Mouse (Mus musculus) ZHBTc4 (cell line): ENCODE measurements around the gene Fam227a.

Experiments used
- DNase-seq: peaks from one replicate; pipeline ENCODE4 v3.0.0-alpha.2; 2011; ENCODE audit warnings: low read depth, low spot score

The Fam227a gene

DNA sequence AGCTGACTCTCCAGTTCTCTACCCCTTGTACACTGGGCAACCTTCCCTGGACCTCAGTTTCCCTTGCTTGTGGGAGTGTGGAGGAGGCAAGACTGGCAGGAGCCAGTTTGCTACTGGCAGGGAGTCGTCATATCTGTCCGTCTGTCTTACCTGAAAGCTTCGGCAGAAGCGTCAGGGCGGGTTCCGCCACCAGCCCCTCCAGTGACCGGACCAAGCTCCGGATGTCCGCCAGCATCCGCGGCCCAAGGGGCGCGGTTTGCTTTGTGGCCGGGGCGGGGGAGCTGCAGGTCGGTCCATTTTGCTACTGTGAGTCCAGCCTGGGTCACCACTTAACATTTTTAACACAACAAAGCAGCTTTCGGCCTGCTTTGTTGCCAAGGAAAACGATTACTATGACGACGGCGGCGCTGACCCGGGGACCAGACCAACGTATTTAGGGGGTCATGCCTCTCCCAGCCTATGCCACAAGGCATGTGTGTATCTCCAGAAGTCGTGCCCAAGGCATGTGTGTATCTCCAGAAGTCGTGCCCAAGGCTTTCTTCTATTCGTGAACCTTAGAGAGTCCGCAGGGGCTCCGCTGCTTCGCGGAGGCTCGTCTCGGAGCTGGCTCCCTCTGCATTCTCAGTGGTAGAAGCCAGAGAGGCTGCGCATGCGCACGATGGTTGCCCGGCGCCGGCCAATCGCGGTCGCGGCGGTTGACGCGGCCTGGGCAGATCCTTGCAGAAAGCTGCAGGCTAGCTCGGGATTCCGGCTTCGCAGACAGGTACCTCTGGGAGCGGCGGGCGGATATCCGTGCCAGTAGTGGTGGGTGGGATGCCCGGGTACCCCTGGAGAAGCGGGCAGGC lies at the start of gene Fam227a, which contains the start of gene Cby1:
Gene Fam227a (minus strand): TSS at position 426 of the 845 bp plus-strand sequence.
Gene Cby1 (plus strand): TSS at position 669 of the 845 bp plus-strand sequence.
- DNase-seq = peak; percentile 97

DNA sequence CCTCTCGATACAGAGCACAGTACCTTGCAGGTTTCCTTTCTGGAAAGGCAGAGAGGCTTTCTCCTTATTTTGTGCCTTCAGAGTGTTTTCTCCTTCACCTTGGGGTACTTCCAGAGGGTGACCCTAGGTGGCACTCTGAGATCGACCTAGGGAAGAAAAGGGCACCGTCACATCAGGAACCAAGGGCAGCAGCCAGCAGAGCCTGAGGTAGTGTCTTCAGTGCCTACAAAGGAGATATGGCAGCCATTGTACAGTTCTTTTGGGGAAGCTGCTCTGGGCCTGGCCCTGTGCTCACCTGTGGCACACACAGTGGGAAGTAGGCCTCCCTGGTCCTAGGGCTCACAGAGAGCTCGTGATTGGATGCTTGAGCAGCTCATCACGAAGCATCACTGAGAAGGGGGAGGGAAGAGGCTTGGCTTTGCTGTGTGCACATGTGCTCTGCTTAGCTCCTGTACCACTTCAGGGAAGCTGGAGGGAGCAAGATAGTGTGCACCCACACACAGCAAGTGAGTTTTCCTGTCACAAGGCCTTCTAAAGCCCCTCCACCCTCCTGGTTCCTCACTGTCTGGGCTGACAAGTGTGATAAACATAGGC lies 49.6 kb upstream of the Fam227a start:
- DNase-seq = peak; percentile 35

DNA sequence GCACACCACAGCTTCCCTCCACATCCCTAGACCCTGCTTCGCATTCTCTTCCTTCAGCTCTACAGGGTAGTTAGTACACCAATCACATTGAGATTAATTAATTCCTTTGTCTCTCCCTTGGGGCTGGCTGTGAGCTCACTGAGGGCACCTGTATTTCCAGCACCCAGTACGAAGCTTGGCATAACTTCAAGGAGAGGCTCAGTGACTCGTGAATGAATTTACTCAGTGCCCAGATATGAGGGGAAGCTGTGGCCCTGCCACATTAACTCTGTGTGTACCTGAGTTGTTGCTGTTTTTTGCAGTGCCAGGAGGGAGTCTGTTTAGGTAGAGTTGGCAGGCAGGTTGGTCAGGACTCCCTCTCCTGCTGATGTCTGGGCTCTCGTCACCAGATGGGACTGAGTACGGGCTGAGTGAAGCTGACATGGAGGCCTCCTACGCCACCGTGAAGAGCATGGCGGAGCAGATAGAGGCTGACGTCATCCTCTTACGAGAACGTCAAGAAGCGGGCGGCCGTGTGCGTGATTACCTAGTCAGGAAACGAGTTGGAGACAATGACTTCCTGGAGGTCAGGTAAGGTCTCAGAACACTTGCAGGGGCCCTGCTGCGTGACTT lies 48.0 kb upstream of the Fam227a start:
- DNase-seq = no peak

DNA sequence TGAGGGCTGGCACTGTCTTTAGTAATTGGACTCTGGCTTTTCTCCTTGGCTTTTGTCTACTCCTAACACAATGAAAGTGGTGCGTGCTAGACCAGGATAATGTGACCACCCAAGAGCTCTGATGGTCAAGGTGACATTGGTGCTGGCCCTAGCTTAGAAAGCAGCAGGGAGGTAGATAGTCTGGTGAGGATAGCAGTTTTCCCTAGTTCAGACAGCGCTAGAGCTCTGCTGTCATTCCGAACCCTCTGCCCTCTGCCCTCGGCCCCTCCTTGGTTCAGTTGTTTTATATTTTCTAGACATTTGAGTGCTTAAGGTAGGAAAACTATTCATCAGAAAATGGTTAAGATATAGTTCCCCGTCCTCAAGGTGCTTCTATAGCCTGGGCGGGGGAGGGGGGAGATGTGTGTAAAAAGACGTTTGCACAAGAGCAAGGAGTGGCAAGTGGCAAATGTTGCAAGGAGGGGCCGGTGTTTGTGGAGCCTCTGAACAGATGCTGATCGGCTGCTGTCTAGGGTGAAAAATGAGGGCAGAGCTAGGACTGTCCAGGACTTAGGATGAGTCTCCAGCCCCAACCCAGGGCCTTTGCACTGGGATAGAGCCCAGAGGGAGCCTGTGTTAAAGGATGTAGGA lies 38.9 kb upstream of the Fam227a start:
- DNase-seq = peak; percentile 40

DNA sequence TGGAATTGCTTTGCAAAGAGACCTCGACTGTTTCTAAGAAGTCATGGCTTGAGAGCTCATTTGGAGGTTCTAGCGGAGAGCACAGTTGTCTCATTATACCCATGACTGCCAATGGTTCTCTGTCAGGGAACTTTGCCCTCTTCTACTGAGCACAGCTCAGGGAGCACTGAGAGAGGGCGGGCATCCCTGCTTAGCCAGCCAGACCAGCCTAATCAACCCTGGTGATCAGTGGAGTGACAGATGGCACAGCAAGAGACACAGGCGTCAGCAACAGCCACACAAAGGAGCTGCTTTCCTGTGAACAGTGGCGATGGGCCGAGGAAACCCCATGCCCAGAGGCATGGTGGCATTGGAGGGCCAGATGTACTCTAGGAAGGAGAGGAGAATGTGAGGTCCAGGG lies 38.3 kb upstream of the Fam227a start:
- no peak for DNase-seq

DNA sequence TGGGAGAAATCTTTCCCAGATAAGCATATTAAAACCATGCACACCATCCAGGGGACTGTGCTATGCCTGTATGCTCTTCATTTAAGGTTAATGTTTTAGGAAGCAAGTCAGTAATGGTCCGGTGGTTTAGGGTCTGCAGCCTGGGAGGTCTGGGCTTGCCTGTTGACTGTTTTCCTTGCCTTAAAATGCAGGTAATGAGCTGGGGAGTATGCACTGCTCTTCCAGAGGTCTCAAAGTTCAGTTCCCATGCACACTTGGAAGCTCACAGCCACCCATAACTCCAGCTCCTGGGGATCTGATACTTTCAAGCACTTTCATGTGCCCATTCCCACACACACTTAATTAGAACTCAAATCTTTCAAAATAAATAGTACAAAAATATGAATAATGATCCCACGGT lies 37.8 kb upstream of the Fam227a start:
- no peak for DNase-seq

DNA sequence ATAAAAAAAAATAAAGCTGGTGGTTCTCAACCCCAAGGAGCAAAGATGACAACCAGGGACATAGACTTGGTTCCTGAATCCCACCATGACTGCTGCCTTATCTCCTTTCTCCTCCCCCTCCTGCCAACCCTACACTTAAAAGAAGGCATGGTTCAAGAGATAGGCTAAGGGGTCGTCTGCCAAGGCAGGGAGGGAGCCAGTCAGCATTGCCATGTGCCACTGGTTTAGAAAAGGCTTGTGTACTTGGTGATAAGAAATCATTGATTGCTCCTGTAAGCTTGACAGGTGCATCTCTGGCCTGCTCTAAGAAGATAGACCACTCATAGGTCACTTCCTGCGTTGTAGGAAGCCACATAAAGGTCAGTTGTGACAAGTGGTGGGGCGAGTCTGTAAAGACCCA lies 36.8 kb upstream of the Fam227a start:
- no peak for DNase-seq

DNA sequence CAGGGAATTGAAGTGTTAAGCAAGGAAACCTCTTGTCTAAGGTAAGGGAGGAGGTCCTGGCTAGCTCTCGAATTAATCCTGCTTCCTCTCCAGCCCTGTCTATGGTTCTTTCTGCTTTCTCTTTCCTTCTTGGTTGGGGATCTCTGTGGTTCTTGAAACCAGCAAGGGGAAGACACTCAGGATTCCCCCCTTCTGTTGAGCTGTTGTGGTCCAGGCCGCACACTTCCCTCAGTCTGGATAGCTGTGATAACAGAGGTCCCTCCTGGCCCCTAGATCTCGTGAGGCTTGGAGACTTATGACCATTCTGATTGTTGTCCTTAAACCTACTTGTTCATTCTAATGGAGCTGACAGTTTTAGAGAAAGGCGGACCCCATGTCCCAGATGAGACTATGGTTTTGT lies 35.8 kb upstream of the Fam227a start:
- DNase-seq = no peak

DNA sequence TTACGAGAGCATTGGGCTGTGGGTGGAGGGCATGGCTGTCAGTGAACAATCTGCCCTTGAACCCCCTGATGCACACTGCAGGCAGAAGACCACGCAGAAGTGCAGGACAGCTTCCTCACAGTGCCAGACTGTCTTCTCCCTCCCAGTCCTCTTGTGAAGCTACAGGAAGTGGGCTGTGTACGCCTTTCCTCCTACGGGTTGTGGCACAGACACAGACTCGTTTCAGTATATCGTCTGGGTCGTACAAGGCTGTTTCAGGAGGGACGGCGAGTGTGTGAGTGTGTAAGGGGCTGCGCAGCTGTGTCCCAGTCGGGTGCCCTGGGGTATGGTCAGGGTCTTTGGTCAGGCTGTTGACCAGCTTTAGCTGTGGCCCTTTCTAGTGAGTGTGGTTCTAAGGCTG lies 35.0 kb upstream of the Fam227a start:
- no peak for DNase-seq

DNA sequence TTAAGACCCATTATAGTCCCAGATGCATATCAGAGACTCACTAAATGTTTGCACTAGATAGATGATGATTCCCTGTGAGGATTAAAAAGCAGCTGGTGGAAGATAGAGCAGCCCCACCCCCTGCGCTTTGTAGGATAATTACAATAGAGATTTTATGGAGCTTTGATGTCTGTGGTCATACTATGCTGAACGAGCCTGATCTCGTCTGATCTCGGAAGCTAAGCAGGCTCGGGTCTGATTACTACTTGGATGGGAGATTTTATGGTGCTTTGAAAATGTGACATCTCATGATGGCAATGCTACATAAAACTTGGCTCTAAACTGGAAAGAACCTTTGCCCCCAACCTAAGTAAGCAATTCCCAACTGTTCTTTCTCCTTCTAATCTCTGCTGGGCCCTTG lies 33.6 kb upstream of the Fam227a start:
- no peak for DNase-seq

DNA sequence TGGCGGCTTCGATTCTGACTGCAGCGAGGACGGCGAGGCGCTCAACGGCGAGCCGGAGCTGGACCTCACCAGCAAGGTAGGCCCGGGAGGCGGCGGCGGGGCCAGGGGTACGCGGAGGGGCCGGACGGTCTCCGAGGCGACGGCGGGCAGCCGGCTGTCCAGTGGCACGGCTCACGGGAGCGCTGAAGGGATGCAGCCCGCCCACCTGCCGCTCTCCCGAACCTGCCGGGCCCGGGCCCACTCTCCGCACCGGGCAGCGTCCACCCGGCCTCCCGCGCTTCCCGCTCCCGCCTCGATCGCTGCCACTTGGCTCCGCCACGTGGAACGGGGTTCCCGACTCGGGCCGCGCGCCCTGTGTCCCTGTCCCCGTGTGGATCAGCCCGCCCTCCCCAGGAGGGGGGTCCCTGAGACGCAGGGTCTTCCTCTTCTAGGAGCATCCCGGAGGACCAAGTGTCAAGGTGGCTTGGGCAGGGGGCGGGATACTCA lies 32.3 kb upstream of the Fam227a start:
- DNase-seq = no peak

DNA sequence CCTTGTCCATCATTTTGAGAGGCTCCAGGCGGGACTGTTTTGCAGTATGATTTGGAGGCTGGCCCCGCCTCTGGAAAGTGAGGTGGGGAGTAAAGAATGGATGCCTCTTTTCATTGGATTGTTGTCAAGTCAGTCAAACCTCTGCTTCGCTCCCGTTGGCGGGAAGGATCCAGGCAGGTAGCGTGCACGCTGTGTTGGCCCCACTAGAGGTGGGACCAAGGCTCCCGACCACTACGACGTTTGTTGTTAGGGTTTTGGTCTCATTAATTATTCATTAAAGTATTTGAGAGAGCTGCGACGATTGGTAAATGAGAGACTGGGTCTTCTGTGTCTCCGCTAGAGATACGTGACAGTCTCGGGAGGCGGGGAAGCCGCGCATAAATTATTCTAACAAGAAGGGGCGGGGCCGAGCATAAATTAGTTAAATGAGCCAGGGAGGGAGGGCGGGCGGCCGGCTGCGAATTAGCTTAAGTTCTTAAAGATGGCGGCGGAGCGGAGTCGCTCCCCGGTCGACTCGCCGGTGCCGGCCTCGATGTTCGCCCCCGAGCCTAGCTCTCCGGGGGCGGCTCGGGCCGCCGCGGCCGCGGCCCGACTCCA lies 31.8 kb upstream of the Fam227a start, which contains the start of gene Gtpbp1:
Gene Gtpbp1 (plus strand): TSS at position 420 of the 597 bp plus-strand sequence.
- peak; percentile 100 for DNase-seq

DNA sequence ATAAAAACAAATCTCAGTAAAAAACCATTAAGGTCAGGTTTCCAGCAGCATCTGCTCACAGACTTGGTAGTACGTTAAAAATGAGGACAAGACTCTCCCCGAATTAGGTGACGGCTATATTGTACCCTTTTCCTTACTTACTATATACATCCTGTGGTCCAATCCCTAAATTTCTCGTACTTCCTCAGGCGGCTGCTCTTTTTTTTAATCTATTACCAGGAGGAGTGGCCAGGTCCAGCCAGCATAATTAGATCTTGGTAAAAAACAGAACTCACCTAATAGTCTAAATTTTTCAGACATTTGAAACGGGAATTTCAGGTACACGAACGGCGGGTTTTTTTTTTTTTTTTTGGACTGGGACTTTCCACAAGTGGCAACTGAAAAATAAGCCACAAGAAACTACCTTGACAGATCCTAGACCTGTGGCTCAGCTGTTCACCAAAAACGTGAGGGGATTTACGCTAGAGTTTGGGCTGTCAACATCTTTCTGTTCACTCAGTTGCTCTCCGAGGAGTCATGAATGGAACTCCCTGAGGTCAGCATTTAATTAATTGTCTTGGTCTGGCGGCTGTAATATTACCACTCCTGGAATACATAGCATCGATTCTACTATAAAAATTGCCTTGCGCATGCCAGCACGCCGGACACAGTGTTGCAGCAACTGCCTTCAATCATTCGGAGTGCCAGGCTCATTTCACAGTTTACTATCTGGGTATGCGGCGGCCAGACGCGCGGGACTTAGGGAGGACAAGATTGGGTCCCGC lies 31.1 kb upstream of the Fam227a start:
- no peak for DNase-seq

DNA sequence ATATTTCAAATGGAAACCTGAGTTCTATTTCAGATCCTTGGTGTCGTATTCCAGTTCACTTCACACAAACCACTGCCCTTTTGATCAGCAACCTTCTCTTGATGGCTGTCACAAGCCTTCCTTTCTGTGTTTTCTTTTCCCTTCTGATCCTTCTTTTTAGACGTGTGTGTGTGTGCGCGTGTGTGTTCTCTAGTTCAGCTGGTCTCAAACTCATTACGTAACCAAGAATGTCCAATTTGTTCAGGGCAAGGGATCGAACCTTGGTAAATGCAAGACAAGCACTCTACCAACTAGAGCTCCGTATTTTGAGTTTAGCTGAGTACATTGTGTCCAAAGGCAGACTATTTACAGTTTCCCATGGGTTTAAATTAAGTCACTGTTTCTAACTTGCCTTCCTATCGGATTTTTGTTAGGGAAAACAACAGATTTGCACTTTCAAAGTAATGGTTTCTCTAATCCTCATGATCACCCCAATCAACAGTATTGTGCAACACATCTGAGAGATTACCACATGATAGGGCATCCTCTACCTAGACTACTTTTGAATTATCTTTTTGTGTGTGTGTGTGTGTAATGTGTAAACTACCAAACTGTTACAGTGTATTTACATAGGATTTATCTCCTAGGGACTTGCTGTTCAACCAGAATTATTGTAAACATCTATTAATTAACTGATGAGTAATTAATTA lies 29.7 kb upstream of the Fam227a start:
- no peak for DNase-seq

DNA sequence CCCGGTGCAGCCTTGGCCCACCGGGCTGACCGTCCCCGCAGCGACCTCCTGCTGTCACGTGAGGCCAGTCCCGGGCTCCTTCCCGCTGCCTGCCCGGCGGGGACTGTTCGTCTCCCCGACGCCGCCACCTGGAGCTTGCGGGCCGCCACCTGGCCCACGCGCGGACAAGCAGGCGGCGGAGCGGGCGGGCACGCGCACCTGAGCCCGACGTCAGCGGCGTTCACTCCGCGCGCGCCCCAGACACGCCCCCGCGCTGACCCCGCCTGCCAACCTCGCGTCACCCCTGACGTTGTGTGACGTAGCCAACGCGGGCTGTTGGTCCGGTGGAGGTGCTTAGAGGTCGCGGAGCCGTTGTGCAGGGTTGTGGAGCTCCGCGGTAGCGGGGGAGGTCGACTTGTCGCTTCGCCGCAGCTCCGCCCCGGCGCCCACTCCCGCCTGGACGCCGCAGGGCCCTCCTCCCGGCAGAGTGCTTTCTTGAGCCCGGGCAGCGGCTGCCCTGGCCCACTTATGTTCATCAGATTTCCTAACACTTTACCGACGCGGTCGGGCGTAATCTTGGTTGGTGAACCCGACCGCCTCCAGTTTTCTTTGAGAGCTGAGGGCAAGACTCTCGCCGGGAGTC lies 29.0 kb upstream of the Fam227a start, which contains the start of gene Josd1:
Gene Josd1 (minus strand): TSS at position 274 of the 622 bp plus-strand sequence.
- DNase-seq = peak; percentile 98

DNA sequence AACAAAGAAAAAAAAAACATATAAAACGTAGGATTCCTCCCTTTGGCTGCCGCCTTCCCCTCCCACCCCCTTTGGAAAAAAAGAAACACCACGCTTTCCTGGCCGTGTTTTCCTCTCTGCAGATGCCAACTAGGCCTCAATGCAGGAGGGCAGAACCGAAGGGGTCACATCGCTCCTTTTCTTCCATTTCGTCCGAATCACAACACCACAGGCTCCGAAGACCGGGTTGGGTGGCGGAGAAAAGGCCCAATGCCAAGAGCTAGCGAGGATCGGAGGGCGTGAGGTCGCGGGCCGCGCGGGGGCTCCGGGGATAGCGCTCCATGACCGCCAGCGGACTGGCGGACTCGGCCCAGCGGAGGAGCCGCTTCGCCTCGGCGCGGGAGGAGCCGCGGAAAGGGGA lies 28.4 kb upstream of the Fam227a start:
- no peak for DNase-seq

DNA sequence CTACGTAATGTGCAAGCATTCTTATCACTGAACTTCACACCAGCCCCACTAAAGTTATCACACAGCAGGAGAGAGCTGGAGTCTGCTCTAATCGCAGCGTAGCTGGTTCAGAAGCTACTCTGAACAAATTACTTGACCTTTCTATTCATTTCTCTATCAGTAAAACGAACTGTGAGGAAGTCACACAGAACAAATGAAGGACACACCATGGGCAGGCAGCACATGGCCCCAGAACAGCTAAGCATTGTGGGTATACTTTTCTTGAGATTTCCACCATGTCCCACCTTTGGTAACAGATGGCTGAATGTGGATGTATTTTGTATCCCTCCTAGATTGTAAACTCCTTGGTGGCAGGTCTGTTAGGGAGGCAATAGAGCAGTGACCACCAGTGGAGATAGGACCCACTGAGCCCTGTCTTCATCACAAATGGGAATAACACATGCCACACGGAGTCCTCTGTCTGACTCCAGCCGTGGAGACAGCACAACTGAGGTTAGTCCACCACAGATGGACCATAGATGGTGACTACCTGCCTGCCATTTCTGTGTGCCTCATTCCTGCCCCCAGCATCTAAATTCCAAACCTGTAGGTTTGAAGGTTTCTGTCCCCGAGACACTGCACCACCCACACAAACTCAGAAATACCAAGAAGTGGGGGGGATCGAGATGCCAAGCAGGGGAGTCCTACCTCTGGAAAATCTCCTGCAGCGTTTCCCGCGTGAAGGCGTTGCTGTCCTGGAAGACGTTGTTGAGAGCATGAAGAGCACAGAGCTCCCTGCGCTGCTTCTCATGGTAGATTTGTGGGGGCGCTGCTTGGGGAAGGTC lies 27.5 kb upstream of the Fam227a start:
- DNase-seq = no peak

DNA sequence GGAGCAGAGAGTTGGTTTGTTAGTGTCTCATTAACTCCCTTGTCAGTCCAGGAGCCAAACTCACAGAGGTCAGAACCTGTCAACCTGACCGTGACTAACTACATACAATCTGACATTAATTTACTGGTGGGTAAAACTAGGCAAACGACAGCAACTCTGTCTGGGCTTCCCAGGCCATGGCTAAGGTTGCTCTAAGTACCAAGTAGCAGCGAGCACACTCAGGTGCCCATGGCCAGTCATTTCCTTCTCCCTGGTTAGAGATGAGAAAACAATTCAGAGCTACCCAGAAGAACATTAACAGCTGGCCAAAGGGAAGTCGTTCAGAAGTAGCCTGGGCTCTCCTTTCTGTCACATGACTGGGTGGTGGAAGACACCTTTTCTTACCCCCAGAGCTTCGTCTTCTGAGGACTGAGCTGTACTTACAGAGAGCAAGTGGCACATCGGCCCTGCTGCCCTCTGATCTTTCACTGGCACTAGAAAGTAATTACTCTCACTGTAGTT lies 26.4 kb upstream of the Fam227a start:
- DNase-seq = no peak

DNA sequence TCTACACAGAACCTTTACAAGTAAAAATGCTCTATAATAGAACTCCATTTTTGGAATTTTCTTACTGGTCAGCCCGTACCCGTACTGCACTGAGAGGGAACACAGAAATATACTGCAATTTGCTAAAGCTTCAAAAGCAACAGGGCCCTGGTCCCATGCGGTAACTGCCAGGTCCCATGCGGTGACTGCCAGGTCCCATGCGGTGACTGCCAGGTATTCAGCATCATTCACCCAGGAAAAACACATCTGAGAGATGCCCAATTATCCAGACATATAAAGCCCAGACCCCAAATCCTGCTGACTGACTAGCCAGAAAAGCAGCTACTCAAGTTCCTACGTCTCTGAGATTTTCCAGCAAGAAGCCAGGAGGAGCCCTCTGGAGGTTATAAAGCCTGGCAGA lies 25.9 kb upstream of the Fam227a start:
- DNase-seq = no peak
